Mouse (Mus musculus): ENCODE data around the gene Pcbd1.
"Not testable (repeated sequence)": the region's sequence is repeated elsewhere in the genome, so short reads cannot be mapped to it uniquely, and the experiment has no call there.

The Pcbd1 gene

DNA sequence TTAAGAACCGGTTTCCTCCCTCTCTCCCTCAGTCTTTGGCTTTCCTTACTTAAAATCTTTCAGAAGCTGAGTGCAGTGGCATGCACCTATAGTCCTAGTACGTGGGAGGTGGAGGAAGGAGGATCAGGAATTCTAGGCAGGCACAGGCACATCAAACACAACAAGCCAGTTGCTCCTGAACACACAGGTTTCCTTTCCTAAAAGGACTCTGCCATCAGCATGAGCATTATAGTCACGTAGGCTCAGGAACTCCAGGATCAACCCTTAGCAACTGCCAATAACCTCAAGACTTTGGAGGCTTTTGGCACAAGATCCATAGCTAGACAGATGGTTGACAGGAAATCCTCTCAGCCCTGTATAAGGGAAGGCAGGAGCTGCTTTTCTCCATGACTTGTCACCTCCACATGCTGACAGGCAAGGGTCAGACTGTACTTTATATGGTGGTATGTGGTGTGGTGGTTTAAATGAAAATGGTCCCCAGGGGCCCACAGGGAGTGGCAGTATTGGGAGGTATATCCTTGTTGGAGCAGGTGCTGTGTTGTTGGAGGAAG is 14.5 kb downstream of the Pcbd1 start:
- no peak for DNase-seq

GRCm38 (mm10) chr10:61114246-61114720 is 25.2 kb downstream of the Pcbd1 start:
- no peak for DNase-seq

DNA sequence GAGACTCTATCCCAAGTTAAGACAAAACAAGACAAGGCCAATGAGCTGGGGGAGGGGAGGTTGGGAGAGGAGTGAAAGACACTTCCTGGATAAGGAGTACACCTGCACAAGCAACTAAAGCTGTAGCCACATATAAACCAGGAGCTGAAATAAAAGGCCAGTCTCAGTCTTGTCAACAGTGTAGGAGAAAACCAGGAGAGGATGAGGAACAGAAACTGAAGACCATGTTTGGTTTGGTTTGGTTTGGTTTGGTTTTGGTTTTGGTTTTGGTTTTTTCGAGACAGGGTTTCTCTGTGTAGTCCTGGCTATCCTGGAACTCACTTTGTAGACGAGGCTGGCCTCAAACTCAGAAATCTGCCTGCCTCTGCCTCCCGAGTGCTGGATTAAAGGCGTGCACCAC is 32.6 kb downstream of the Pcbd1 start:
- not testable (repeated sequence) for DNase-seq

- DNase-seq = no peak
Observed at GRCm38 (mm10) chr10:61123276-61123913, 34.3 kb downstream of the Pcbd1 start.

DNA sequence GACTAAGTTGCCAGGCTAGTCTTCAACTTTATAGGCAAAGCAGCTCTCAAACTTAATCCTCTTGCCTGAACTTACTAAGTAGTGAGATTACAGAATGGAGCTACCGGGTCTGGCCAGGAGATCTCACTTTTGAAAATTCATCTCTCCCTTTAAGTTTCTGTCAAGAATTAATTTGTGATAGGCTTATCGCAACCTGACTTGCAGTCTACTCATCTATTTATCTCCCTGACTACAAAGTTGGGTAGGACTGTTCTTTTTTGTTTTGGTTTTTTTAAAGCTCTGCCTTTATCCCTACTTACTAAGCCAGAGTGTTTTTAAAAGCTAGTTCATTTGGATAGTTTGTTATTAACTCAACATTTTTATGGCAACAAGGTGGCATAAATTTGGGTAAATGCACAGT is 35.3 kb downstream of the Pcbd1 start:
- DNase-seq = no peak

DNA sequence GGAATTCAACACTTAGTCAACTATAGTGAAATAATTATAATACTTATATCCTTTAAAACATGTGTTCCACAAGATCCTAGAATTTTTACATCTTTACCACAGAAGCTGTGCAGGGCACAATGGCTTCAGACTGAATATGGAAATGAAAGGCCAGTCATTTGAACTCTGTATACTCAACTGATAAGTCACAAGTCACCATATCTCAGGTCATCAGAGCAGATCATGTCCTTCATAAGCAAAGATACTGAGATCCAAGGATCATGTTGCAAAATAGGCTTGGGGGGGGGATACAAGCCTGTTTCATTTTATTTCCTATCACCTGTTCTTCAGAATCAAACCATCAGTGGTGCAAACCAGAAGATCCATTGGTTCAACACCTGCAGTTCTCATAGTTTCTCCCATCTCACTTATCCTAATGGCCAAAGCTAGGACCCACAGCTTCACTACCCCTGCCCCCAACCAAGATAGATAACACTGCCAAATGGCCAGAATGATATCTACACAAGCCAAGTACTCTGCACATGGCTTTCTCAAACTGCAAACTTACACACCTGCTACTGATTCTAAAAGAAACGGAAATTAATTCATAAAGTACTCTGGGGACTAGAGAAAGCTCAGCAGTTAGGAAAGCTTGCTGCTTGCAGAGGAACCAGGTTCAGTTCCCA is 39.7 kb downstream of the Pcbd1 start:
- no peak for DNase-seq

- DNase-seq = no peak
Observed at GRCm38 (mm10) chr10:61130959-61131358, 41.8 kb downstream of the Pcbd1 start.

DNA sequence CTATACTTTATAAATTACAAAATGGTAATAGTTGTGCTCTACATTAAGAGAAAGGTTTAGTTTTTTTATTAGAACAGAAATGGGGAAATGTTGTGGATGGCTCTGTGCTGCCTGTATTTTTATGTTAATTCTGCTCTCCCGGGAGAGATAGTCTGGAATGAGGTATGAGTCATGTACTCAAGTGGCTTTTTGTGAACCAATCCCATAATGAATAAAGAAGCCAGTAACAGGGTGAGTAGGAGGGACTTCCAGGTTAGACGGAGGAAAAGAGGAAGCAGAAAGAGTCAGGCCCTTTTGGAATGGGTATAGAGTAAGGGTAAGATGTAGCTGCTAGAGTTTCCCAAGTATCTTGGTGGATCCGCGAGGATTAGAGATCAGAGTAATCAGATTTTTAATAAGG is 44.9 kb downstream of the Pcbd1 start:
- no peak for DNase-seq

- no peak for DNase-seq
Observed at GRCm38 (mm10) chr10:61135226-61135839, 46.2 kb downstream of the Pcbd1 start.

- no peak for DNase-seq
Observed at GRCm38 (mm10) chr10:61137567-61137966, 48.4 kb downstream of the Pcbd1 start.

DNA sequence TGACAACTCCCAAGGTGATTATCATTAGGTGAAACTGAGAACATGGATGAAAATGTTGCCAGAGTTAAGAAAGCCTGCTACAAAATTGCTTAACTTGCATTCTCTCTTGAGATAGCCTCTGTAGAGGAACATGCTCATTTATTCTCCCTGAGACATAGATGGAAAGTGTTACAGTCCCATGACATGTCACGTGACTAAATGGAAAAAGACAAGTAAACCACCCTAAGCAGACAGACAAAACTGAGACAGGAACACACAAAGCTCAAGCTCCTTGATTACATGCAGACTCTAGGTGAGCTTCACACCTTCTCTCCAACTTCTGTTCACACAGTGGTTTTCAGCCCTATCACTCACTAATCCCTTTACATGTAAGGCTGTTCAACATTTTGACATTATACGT is 54.2 kb downstream of the Pcbd1 start:
- no peak for DNase-seq

Measured in kidney, adult 18-20 months (tissue).